Mouse (Mus musculus) cerebellum, postnatal 4 days (tissue): ENCODE results near the gene Pla2g2d.

Source experiments
- DNase-seq, 2 experiments: peaks; one replicate each; pipeline ENCODE4 v3.0.0; 2022; ENCODE audit warnings: low spot score in 2 of 2, mixed read lengths in 1 of 2

Gene Pla2g2d

DNA sequence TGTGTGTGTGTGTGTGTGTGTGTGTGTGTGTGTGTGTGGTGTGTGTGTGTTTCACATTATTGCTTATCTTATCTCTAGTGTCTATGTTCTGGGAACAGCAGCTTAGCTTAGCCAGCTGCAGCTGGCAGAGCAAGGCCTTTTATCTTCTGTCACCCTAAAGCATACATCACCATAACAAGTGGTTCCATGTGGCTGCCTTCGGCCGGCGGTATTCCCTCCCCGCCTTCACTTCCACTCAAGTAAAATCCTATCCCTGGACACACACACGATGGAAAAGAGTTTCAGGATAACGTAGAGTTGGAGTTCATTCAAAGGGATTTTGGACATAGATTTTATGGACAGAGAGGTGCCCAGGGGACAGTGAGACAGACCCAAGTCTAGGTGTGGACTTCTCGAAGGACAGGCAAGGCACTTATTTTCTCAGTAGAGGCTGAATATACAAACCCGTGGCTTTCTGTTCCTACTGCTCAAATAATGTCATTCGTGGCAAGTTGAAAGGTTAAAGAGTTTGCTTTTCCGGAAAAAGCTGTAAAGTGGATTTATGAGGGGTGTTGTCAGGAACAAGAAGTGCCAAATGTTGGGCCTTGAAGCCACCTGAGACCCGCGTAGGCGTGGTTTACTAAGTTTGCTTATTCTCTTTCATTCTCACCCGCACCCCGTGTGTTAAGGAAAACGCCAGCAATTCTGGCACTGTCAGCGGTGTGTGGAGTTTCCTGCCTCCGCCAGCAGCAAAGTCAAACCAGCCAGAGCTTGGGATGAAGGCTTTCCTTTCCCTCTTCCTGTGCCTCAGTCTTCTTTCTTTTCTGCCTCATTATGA, 50.4 kb downstream of the Pla2g2d start:
- no peak for DNase-seq

DNA sequence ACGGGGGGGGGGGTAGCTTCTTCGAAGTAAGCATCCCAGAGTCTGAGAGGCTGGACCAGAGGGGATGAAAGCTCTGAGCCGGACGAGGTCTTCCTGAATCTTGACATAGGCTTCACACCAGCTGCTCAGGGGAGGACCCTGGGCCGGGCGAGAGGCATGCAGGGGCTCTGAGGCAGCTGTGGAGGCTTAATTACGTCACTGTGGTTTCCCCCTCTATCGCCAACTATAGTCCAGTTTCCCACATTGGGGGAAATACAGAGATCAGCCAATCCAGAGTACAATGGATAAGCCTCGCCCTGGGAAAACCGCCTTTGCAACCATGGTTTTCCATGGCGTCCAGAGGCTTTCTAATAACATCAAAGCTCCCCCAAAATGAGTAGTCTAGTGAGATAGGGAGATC, 51.6 kb downstream of the Pla2g2d start:
- no peak for DNase-seq
